Mouse (Mus musculus) liver, postnatal 0 days (tissue): Measurements from ENCODE around the gene Vwa2. TPM values are rescaled to one million over a fixed set of nuclear protein-coding genes. Genes with fewer than 3 reads are reported as not detected.

Experiments used
- ATAC-seq: fragments of 200-750 bp; cut with Nextera tagmentation; 2 replicates; pipeline ENCODE4 v1.8.0; 2017; ENCODE audit warnings: mild to moderate bottlenecking, moderate library complexity
- DNase-seq: peaks from one replicate; pipeline ENCODE4 v3.0.0-alpha.2; 2016
- H3K27ac ChIP-seq: fragments of 300-500 bp; sonication (generic); 2 replicates; pipeline ENCODE4 v1.5.1; 2014; ENCODE audit warnings: antibody characterized with exemption, moderate library complexity, mild to moderate bottlenecking, low read depth
- H3K27me3 ChIP-seq: fragments of 300-500 bp; sonication (generic); 2 replicates; pipeline ENCODE4 v1.6.1; 2014; ENCODE audit warnings: low read length, control low read depth, mixed read lengths; ENCODE audit not compliant: insufficient read depth
- H3K36me3 ChIP-seq: fragments of 300-500 bp; sonication (generic); replicated peaks from 2 replicates; pipeline ENCODE4 v1.6.1; 2014; ENCODE audit warnings: mild to moderate bottlenecking, control low read depth, low read length, moderate library complexity, mixed read lengths; ENCODE audit not compliant: insufficient read depth
- H3K4me1 ChIP-seq: fragments of 300-500 bp; sonication (generic); 2 replicates; pipeline ENCODE4 v1.6.1; 2014; ENCODE audit warnings: antibody characterized with exemption, mild to moderate bottlenecking, control low read depth; ENCODE audit not compliant: insufficient read depth
- H3K4me2 ChIP-seq: fragments of 300-500 bp; sonication (generic); 2 replicates; pipeline ENCODE4 v1.6.1; 2014; ENCODE audit warnings: low read depth, mild to moderate bottlenecking, low read length, moderate library complexity, mixed read lengths
- H3K4me3 ChIP-seq: fragments of 300-500 bp; sonication (generic); 2 replicates; pipeline ENCODE4 v1.5.1; 2014; ENCODE audit warnings: low read depth, low read length
- H3K9ac ChIP-seq: fragments of 300-500 bp; sonication (generic); replicated peaks from 2 replicates; pipeline ENCODE4 v1.6.1; 2014; ENCODE audit warnings: mild to moderate bottlenecking, moderate library complexity
- H3K9me3 ChIP-seq: fragments of 300-500 bp; sonication (generic); 2 replicates; pipeline ENCODE4 v1.6.1; 2016; ENCODE audit warnings: mild to moderate bottlenecking, control low read depth, low read length, mixed read lengths
- CTCF ChIP-seq: sonication (generic); IDR thresholded peaks from 2 replicates; pipeline ENCODE4 v1.5.1; 2016; ENCODE audit warnings: antibody characterized with exemption, low read depth
- EP300 ChIP-seq: IDR thresholded peaks from 2 replicates; pipeline ENCODE4 v1.6.1; 2016; ENCODE audit warnings: antibody characterized with exemption, low read depth, mild to moderate bottlenecking
- WGBS: fragments of 180-500 bp; shearing (Covaris S2); extraction: QIAGEN DNeasy Blood & Tissue Kit; methylation state at CpG from one replicate; pipeline ENCODE4 v1.1.7; 2014; ENCODE audit not compliant: insufficient replicate concordance; 5-methylcytosine and 5-hydroxymethylcytosine counted together
- polyA plus RNA-seq: library from polyadenylated mRNA; unstranded; fragments of >200 nt; fragmentation: Nextera tagmentation; extraction: Ambion mirVana; gene quantifications from 2 replicates; pipeline ENCODE4 v1.2.1, GENCODE M21; 2015

The Vwa2 gene
- polyA plus RNA-seq, 1 experiment from 2014 or later, result not detected

DNA sequence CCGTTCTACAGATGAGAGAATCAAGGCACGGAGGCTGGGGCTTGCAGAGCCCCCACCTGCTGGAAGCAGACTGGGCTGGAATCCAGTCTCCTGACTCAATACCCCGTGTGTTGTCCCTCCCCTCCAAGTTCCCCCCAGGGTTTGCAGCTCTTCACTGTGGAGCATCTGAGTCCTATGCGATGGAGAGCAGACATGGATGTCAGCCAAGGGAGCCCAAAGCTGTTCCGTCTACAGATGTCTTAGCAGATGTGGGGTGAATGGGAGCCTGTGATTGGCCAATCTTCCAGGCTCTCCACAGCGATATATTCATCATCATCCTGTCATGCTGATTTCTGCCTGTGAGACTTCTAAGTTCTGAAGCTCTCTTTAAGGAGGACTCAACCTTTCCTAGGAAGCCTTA lies 3.3 kb downstream of the Vwa2 start:
- peaks cover 80% of the 10 kb centered on the region for H3K27me3 ChIP-seq

DNA sequence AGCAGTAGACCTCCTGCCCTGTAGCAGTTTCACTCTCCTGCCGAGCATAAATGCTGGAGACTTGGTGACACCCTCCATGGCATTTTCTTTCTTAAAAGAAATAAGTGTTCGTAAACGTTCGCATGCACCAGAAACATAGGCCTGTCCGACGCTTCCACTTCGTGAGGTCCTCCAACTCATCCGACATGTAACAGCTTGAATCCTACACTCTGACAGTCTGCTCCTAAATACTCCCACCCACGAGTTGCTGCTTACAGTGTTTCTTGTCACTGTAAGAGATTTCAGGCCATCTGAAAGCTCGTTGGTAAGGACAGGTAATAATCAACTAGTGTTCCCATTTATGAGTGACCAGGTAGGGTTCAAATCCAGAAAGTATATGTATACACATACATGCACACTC lies 13.8 kb downstream of the Vwa2 start:
- Histone ChIP-seq H3K9ac (no peak overlapping the region), H3K27me3 (no peaks in the 10 kb centered on the region), H3K4me1 (no peaks in the 10 kb centered on the region), H3K36me3 (no peaks in the 10 kb centered on the region), H3K27ac (no peak overlapping the region), H3K4me2 (no peak overlapping the region), H3K4me3 (no peak overlapping the region), H3K9me3 (no peaks in the 10 kb centered on the region)
- ATAC-seq (no peak), DNase-seq (no peak)
- 80% methylated on average over 10 of the region's 10 CpGs for WGBS
- TF ChIP-seq CTCF, result no peak
- TF ChIP-seq EP300, result no peak

More for the DNA sequence above, 3.3 kb downstream of the Vwa2 start:
- WGBS, result 74% methylated on average over 6 of the region's 6 CpGs
- ATAC-seq, result no peak
- Histone ChIP-seq H3K36me3 (no peaks in the 10 kb centered on the region), H3K4me2 (no peak overlapping the region), H3K27ac (no peak overlapping the region), H3K4me3 (no peak overlapping the region), H3K4me1 (peaks cover 7% of the 10 kb centered on the region), H3K9me3 (no peaks in the 10 kb centered on the region), H3K9ac (no peak overlapping the region)
- DNase-seq, result no peak
- no peak for TF ChIP-seq EP300
- no peak for TF ChIP-seq CTCF

DNA sequence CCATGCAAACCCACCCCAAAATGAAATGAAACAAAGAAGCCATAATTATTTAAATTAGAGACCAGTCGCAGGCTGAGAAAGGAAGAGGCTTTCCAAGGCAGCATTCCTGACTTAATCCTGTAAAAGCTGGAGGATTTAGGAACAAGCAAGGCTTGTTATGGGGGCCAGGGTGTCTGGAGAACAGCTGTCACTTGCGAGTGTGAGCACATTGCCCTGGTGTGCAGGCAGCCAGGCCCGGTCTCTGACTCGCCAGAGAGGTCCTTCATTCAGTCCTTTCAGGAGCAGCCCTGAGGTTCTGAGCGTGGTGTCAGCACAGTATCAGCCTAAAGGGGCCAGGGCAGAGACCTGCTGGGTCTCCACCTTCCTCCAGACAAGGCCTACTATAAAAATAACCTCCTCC lies 14.6 kb downstream of the Vwa2 start:
- TF ChIP-seq CTCF, result no peak
- no peak for TF ChIP-seq EP300
- no peak for ATAC-seq
- Histone ChIP-seq H3K36me3 (no peaks in the 10 kb centered on the region), H3K4me3 (no peak overlapping the region), H3K4me1 (no peaks in the 10 kb centered on the region), H3K27ac (no peak overlapping the region), H3K4me2 (no peak overlapping the region), H3K27me3 (no peaks in the 10 kb centered on the region), H3K9me3 (no peaks in the 10 kb centered on the region), H3K9ac (no peak overlapping the region)
- DNase-seq, result no peak
- 71% methylated on average over 5 of the region's 5 CpGs for WGBS

DNA sequence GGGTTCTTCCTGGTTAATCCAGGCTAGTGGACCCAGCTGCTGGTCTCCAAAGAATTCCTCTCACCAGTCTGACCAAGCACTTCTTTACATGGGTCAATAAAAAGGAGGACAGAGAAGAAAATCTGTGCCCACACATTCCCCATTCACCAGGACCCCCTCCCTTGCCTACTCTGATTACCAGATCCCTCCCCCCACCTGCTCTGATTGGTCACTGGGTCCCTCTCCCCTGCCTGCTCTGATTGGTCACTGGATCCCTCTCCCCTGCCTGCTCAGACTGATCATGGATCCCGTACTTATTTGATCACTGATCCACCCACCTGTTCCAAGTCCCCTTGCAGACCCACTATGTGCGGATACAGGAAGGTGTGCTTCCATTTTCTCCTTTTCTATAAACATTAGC lies 17.4 kb downstream of the Vwa2 start:
- Histone ChIP-seq H3K36me3 (no peaks in the 10 kb centered on the region), H3K4me1 (no peaks in the 10 kb centered on the region), H3K4me3 (no peak overlapping the region), H3K27me3 (no peaks in the 10 kb centered on the region), H3K4me2 (no peak overlapping the region), H3K9me3 (no peaks in the 10 kb centered on the region), H3K27ac (no peak overlapping the region), H3K9ac (no peak overlapping the region)
- TF ChIP-seq CTCF (no peak), EP300 (no peak)
- no peak for ATAC-seq
- 60% methylated on average over 2 of the region's 2 CpGs for WGBS
- DNase-seq, result no peak

DNA sequence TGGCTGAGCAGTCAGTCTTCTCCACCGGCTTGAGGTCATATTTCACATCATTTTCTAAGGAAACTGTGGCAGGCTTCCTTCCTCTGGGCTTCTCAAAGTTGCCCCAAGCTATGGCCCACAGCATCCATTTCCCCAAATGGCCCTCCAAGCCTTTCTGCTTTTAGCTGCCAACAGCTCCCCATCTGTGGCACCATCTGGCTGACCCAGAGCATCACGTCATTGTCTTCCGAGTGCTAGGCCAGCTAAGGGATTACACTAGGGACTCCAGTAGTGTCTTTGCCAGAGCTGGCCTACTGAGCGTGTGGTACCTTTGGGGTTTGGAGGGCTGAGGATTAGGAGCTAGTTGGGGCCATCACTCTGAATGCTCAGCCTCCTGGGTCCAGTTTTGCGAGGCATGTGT lies 18.5 kb downstream of the Vwa2 start:
- Histone ChIP-seq H3K4me1 (no peaks in the 10 kb centered on the region), H3K4me2 (no peak overlapping the region), H3K9ac (no peak overlapping the region), H3K27ac (no peak overlapping the region), H3K36me3 (no peaks in the 10 kb centered on the region), H3K4me3 (no peak overlapping the region), H3K27me3 (no peaks in the 10 kb centered on the region), H3K9me3 (no peaks in the 10 kb centered on the region)
- TF ChIP-seq EP300 (no peak), CTCF (no peak)
- no peak for DNase-seq
- ATAC-seq, result no peak
- WGBS, result 76% methylated on average over 5 of the region's 5 CpGs

DNA sequence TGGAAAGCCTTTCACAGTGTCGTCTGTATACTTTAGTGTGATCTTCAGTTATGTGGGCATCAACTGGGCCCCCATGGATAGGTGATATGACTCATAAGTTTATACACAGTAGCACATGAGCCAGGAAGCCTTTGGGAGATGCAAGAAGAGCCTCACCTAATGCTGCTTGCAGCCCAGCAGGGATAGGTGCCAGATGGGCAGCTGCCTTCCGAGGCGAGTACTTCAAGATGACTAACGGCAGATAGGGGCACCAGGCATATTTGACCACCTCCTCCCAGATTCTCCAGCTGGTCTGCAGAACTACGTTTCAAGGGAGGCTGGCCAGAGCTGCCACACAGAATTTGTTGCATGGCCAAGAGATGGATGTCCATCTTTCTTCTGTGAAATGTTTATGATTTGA lies 19.3 kb downstream of the Vwa2 start:
- WGBS, result 62% methylated on average over 5 of the region's 5 CpGs
- DNase-seq (no peak), ATAC-seq (no peak)
- Histone ChIP-seq H3K4me1 (no peaks in the 10 kb centered on the region), H3K27me3 (0 out of 2 replicates have a peak, but pooled peaks cover 4% of the 10 kb centered on the region), H3K9me3 (no peaks in the 10 kb centered on the region), H3K36me3 (no peaks in the 10 kb centered on the region), H3K4me2 (no peak overlapping the region), H3K27ac (no peak overlapping the region), H3K4me3 (no peak overlapping the region), H3K9ac (no peak overlapping the region)
- no peak for TF ChIP-seq CTCF
- no peak for TF ChIP-seq EP300

- TF ChIP-seq EP300, result no peak
- TF ChIP-seq CTCF, result no peak
- Histone ChIP-seq H3K4me1 (no peaks in the 10 kb centered on the region), H3K9me3 (no peaks in the 10 kb centered on the region), H3K4me3 (no peak overlapping the region), H3K27me3 (0 out of 2 replicates have a peak, but pooled peaks cover 5% of the 10 kb centered on the region), H3K9ac (no peak overlapping the region), H3K36me3 (no peaks in the 10 kb centered on the region), H3K27ac (no peak overlapping the region), H3K4me2 (no peak overlapping the region)
- DNase-seq (no peak), ATAC-seq (no peak)
- 82% methylated on average over 16 of the region's 16 CpGs for WGBS
Observed at GRCm38 (mm10) chr19:56897654-56898053, 23.6 kb downstream of the Vwa2 start.
